21 mouse cellular contexts compared by ENCODE assay signal in the genomic region with DNA sequence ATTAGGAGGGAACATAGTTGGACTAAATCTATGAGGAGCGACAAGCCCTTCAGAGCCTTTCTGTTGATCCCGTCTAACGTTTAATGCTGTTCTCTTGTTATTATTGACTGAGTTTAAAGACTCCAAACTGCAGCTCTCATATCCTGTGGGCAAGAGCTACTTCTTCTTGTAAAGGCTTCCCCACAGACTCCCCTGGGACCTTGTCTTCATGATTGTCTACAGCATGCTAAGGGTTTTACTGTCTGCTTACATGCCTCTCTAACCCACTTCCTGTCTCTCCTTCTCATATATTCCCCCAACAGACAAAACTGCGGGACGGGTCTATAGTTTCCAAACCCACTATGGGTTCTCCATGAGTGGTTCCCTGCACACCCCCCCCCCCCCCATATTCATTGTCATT. TPM values are rescaled to one million over a fixed set of nuclear protein-coding genes. Genes with fewer than 3 reads are reported as not detected.
DNase-seq lines count a peak whose midpoint lies in the region; ATAC-seq and TF ChIP-seq lines count a peak whose summit lies in the region.
"Had no signal": no experiment of that assay in that cellular context is flagged by ENCODE, and none has a peak within 500 bp of the region (broad histone marks: within the 10 kb centered on the region; RNA-seq: fewer than 3 reads in every experiment).

No protein-coding gene starts in this region.

- no peak overlapping the region for H3K4me3 ChIP-seq in thymus, adult 2 months (ENCODE audit: control insufficient read depth, insufficient read depth, low read length)
- H3K4me3 ChIP-seq in layer of hippocampus, adult 2 months, result no peak overlapping the region
- H3K4me3 ChIP-seq: heart, embryonic 15.5 days; liver, embryonic 12.5 days had no signal

- intact Hi-C loops in heart, postnatal 25 days (cut with DNase I), result no loop called here

- peak; percentile 76 for DNase-seq in heart, adult 11 months
- DNase-seq in heart, postnatal 25 days (ENCODE audit: low spot score), result no peak
- peak; percentile 30 for DNase-seq in thymus, adult 2 months
- DNase-seq in thymus, postnatal 4 days, result no peak
- peak; percentile 27 for DNase-seq in thymus, postnatal 25 days
- no peak for DNase-seq in Muller cell, postnatal 12 days (ENCODE audit: inconsistent ontology term)
- no peak for DNase-seq in layer of hippocampus, adult 2 months (ENCODE audit: low spot score in 2 of 2)
- DNase-seq: adrenal gland, postnatal 25 days; cerebellum, adult 11 months; cerebellum, postnatal 10 days; embryo, embryonic 11 days; kidney, adult 18-20 months; kidney, postnatal 10 days; lung, embryonic 14.5 days; midbrain, embryonic 14.5 days; right cerebral cortex, postnatal 14 days had no signal

- no peak overlapping the region for H3K27ac ChIP-seq in thymus, adult 2 months (ENCODE audit: control insufficient read depth, insufficient read depth, low read length)
- H3K27ac ChIP-seq in layer of hippocampus, adult 2 months, result no peak overlapping the region
- H3K27ac ChIP-seq: heart, embryonic 15.5 days; hindbrain, postnatal 0 days; liver, embryonic 12.5 days had no signal

- H3K27me3 ChIP-seq in thymus, adult 2 months (ENCODE audit: control insufficient read depth, insufficient read depth, low read length), result no peaks in the 10 kb centered on the region
- H3K27me3 ChIP-seq: heart, embryonic 15.5 days; liver, embryonic 12.5 days had no signal

- H3K4me1 ChIP-seq in thymus, adult 2 months (replicated peaks; ENCODE audit: control insufficient read depth, insufficient read depth, low read length), result peaks cover 24% of the 10 kb centered on the region
- H3K4me1 ChIP-seq: heart, embryonic 15.5 days had no signal

- peak; percentile 77 for ATAC-seq in neutrophil, adult 5-6 weeks (ENCODE audit: extremely low read depth, insufficient number of reproducible peaks, low FRiP score, poor library complexity, severe bottlenecking)
- ATAC-seq: hindbrain, postnatal 0 days; liver, embryonic 12.5 days; Patski had no signal

- no peak for TF ChIP-seq POLR2A in thymus, adult 2 months (IDR thresholded peaks at IDR 0.05; ENCODE audit: control insufficient read depth, extremely low read depth, insufficient read depth, low read length, poor library complexity)

- WGBS in thymus, adult 2 months, result 16% methylated on average over 5 of the region's 5 CpGs

- TF ChIP-seq CTCF in thymus, adult 2 months (IDR thresholded peaks at IDR 0.05; ENCODE audit: borderline replicate concordance, control insufficient read depth, extremely low read depth, insufficient read depth, low read length, poor library complexity), result no peak
- TF ChIP-seq CTCF in layer of hippocampus, adult 2 months (conservative IDR thresholded peaks at IDR 0.05), result no peak

- no peaks in the 10 kb centered on the region for H3K36me3 ChIP-seq in thymus, adult 2 months (ENCODE audit: control insufficient read depth, insufficient read depth, low read length)
- H3K36me3 ChIP-seq: heart, embryonic 15.5 days; liver, embryonic 12.5 days had no signal

RNA-seq across cellular contexts. Expression of gene Pik3cg, which starts 4.2 kb away (rescaled TPM):
- total RNA-seq in heart, postnatal 25 days (2021), result 1 to 10 TPM; 2.0 TPM
- 37.6 and 42.4 TPM in 2 replicates for polyA plus RNA-seq in thymus, adult 2 months (2012; rRNA removed)
- 60.9 and 68.0 TPM in 2 replicates for total RNA-seq in neutrophil, adult 5-6 weeks (2017)
- 1 to 10 TPM; 4.2 to 4.8 TPM for total RNA-seq in layer of hippocampus, adult 2 months (2021)
- polyA plus RNA-seq: Patski had no signal

Comparison
In these comparisons a context has a peak if more than half of its experiments do, and no peak if none do; other contexts are left out.
1. DNase-seq: peak in heart, adult 11 months (single experiment), thymus, adult 2 months (single experiment) and thymus, postnatal 25 days (single experiment); none in heart, postnatal 25 days (single experiment), thymus, postnatal 4 days (single experiment), Muller cell, postnatal 12 days (single experiment) and layer of hippocampus, adult 2 months (0 of 2).
2. RNA of gene Pik3cg, which starts 4.2 kb away (total RNA-seq): 60.9 to 68.0 TPM in neutrophil, adult 5-6 weeks; 4.2 to 4.8 TPM in layer of hippocampus, adult 2 months and 2.0 TPM in heart, postnatal 25 days; every median in the first group is over 10 times any median in the second.